Mouse (Mus musculus) liver, embryonic 14.5 days (tissue): Measurements from ENCODE around the gene Smarcb1. TPM values are rescaled to one million over a fixed set of nuclear protein-coding genes. Genes with fewer than 3 reads are reported as not detected.

Source experiments
- ATAC-seq: fragments of 200-750 bp; cut with Nextera tagmentation; 2 replicates; pipeline ENCODE4 v1.8.0; 2017; ENCODE audit warnings: moderate number of reproducible peaks, mild to moderate bottlenecking, moderate library complexity; ENCODE audit not compliant: insufficient read depth
- DNase-seq, 3 experiments: peaks; one replicate each; pipeline ENCODE4 v3.0.0-alpha.2; 2012 to 2013; ENCODE audit warnings: low read depth in 3 of 3, low spot score in 3 of 3
- H3K27ac ChIP-seq: fragments of 300-500 bp; sonication (generic); 2 replicates; pipeline ENCODE4 v1.5.1; 2014; ENCODE audit warnings: moderate library complexity, mild to moderate bottlenecking, control low read depth, inconsistent platforms
- H3K27me3 ChIP-seq: fragments of 300-500 bp; sonication (generic); 2 replicates; pipeline ENCODE4 v1.6.1; 2014; ENCODE audit warnings: mild to moderate bottlenecking, low read length, moderate library complexity; ENCODE audit not compliant: control insufficient read depth, insufficient read depth
- H3K36me3 ChIP-seq: fragments of 300-500 bp; sonication (generic); replicated peaks from 2 replicates; pipeline ENCODE4 v1.6.1; 2014; ENCODE audit warnings: low read depth; ENCODE audit not compliant: control insufficient read depth, insufficient read depth
- H3K4me1 ChIP-seq, 2 experiments: fragments of 200-500 bp in 1 of 2; fragments of 300-500 bp in 1 of 2; sonication (generic) in 1 of 2; replicated peaks; 2 replicates each; pipeline ENCODE4 v1.6.1; 2012 to 2014; ENCODE audit warnings: antibody characterized with exemption in 1 of 2, inconsistent platforms in 1 of 2, low read length in 1 of 2; ENCODE audit not compliant: control insufficient read depth in 2 of 2, insufficient read depth in 2 of 2
- H3K4me2 ChIP-seq: fragments of 300-500 bp; sonication (generic); 2 replicates; pipeline ENCODE4 v1.6.1; 2014; ENCODE audit warnings: low read depth, mild to moderate bottlenecking, control low read depth, moderate library complexity
- H3K4me3 ChIP-seq, 2 experiments: fragments of 200-500 bp in 1 of 2; fragments of 300-500 bp in 1 of 2; sonication (generic) in 1 of 2; 2 replicates each; pipeline ENCODE4 v1.5.1; 2012 to 2014; ENCODE audit warnings: low read depth in 2 of 2, low read length in 2 of 2, mild to moderate bottlenecking in 2 of 2, control low read depth in 1 of 2, inconsistent platforms in 1 of 2, moderate library complexity in 1 of 2; ENCODE audit not compliant: insufficient read depth in 1 of 2
- H3K9ac ChIP-seq: fragments of 300-500 bp; sonication (generic); replicated peaks from 2 replicates; pipeline ENCODE4 v1.6.1; 2014; ENCODE audit warnings: mild to moderate bottlenecking, control low read depth, moderate library complexity
- H3K9me3 ChIP-seq: fragments of 300-500 bp; sonication (generic); 2 replicates; pipeline ENCODE4 v1.6.1; 2016; ENCODE audit warnings: low read length, mixed read lengths; ENCODE audit not compliant: control insufficient read depth
- CTCF ChIP-seq: IDR thresholded peaks from 2 replicates; pipeline ENCODE4 v1.5.1; 2016; ENCODE audit warnings: antibody characterized with exemption, low read depth, control low read depth
- EP300 ChIP-seq: IDR thresholded peaks from 2 replicates; pipeline ENCODE4 v1.6.1; 2016; ENCODE audit warnings: antibody characterized with exemption, low read depth
- WGBS: fragments of 180-500 bp; shearing (Covaris S2); extraction: QIAGEN DNeasy Blood & Tissue Kit; methylation state at CpG from one replicate; pipeline ENCODE4 v1.1.7; 2014; ENCODE audit not compliant: insufficient replicate concordance; 5-methylcytosine and 5-hydroxymethylcytosine counted together
- polyA plus RNA-seq, 2 experiments: library from polyadenylated mRNA; depleted of rRNA in 1 of 2; stranded (reverse) in 1 of 2; unstranded in 1 of 2; fragments of >200 nt; fragmentation: Nextera tagmentation in 1 of 2; extraction: Ambion mirVana in 1 of 2; gene quantifications; 2 replicates each; pipeline versions ENCODE4 v1.2.1 to v1.2.3; 2012 to 2014

The Smarcb1 gene
- polyA plus RNA-seq, 2 experiments = 28.5 to 47.7 TPM

DNA sequence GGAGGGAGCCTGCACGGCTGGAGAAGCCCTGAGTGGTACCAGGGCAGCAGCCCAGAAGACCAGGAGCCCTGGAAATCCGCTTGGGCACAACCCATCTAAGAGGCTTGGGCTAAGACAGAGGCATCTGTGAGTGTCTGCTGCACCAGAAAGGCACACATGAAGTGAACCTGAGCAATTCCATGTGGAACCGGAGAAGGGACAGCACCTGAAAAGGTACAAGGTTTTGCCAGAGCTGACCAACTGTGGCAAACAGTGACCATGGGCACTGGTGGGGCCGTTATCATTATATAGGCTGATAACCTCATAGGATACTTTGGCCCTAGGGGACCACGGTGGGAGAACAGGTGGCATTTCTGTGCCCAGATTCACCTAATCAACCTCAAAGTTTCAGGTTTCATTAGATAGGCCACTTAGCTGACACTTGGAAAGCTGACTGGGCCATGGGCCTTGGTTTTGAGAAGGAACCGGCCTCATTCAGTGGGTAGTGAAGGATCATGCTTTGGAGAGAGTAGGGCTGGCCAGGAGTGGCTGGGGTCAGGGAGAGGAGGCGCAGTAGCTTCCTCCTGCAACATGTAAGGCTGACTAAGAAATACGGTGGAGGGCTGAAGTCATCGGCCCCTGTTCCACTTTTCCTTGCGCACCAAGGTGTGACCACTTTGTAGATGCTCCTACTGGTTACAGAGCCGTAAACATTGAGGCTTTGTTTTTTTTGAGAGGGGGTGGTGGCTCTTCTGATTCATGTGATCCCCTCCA is 65.1 kb downstream of the Smarcb1 start:
- H3K4me3 ChIP-seq = no peak overlapping the region
- H3K27ac ChIP-seq = no peak overlapping the region
- 0 out of 2 replicates have a peak, but pooled peaks cover 4% of the 10 kb centered on the region for H3K36me3 ChIP-seq
- H3K9ac ChIP-seq = no peak overlapping the region
- no peaks in the 10 kb centered on the region for H3K27me3 ChIP-seq
- H3K9me3 ChIP-seq = no peaks in the 10 kb centered on the region
- H3K4me1 ChIP-seq = peaks cover 3 to 17% of the 10 kb centered on the region in 2 experiments; a peak in 3 of 4 replicates
- no peak overlapping the region for H3K4me2 ChIP-seq
- ATAC-seq = no peak
- 70% methylated on average over 11 of the region's 11 CpGs for WGBS
- TF ChIP-seq CTCF (no peak), EP300 (no peak)
- no peak for DNase-seq

DNA sequence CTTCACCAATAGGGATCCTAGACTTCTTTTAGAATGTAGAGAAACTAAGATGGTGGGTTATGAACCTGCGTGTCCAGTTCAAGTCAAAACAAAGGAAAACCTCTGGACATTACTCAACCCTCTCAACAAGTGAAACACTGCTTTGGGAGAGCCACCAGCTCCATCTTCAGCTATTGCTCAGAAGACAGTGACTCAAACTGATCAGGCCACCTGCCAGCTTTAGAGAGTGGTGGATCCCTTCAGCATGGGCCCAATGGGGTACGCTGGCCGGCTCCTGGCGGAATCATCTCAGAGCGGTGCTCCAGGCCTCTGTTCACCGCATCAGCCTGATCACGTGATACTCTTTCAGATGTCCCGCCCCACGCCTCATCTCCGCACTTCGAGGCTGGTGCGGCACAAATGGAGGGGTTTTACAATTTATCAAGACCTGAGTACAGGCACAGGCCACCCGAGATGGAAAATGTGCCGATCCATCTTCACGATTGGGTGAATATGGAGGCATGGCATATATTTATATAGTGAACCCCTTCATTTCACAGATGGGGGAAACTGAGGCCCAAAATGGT is 65.9 kb downstream of the Smarcb1 start:
- no peak overlapping the region for H3K27ac ChIP-seq
- TF ChIP-seq CTCF = no peak
- TF ChIP-seq EP300 = no peak
- peaks cover 3 to 13% of the 10 kb centered on the region in 2 experiments; a peak in 3 of 4 replicates for H3K4me1 ChIP-seq

GRCm38 (mm10) chr10:75854791-75855190 is 66.6 kb downstream of the Smarcb1 start:
- Histone ChIP-seq H3K36me3 (0 out of 2 replicates have a peak, but pooled peaks cover 4% of the 10 kb centered on the region), H3K4me2 (no peak overlapping the region), H3K4me1 (peaks cover 0 to 10% of the 10 kb centered on the region in 2 experiments; a peak in 2 of 4 replicates), H3K27me3 (no peaks in the 10 kb centered on the region), H3K27ac (no peak overlapping the region), H3K9me3 (no peaks in the 10 kb centered on the region), H3K9ac (no peak overlapping the region), H3K4me3 (no peak overlapping the region)
- WGBS = 74% methylated on average over 6 of the region's 6 CpGs
- no peak for ATAC-seq
- no peak for DNase-seq
- TF ChIP-seq EP300 (no peak), CTCF (no peak)

More for the DNA sequence above, 65.9 kb downstream of the Smarcb1 start:
- Histone ChIP-seq H3K27me3 (no peaks in the 10 kb centered on the region), H3K4me3 (no peak overlapping the region), H3K36me3 (0 out of 2 replicates have a peak, but pooled peaks cover 4% of the 10 kb centered on the region), H3K4me2 (no peak overlapping the region), H3K9ac (no peak overlapping the region), H3K9me3 (no peaks in the 10 kb centered on the region)
- ATAC-seq = no peak
- DNase-seq = no peak
- 83% methylated on average over 15 of the region's 15 CpGs for WGBS

DNA sequence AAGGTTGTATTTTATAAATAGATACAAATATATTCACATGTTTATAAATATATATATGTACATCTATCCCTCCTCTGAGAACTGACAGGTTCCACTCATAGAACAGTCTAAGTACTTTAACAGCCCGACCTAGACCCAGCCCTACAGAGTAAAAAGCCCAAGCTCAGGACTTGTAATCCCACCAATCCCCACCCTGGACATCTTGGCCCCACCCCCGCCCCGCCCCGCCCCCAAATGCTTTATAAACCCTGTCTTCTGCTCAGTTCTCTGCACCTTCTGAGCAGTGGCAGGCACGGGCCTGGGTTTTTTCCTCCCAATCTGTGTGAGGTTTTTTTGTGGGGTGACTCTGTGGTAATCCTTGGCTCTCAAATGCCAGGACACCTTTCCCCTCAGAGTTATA is 67.3 kb downstream of the Smarcb1 start:
- Histone ChIP-seq H3K9me3 (no peaks in the 10 kb centered on the region), H3K4me3 (no peak overlapping the region), H3K9ac (no peak overlapping the region), H3K27me3 (no peaks in the 10 kb centered on the region), H3K36me3 (0 out of 2 replicates have a peak, but pooled peaks cover 4% of the 10 kb centered on the region), H3K4me1 (peaks cover 0 to 9% of the 10 kb centered on the region in 2 experiments; a peak in 2 of 4 replicates), H3K4me2 (no peak overlapping the region), H3K27ac (no peak overlapping the region)
- DNase-seq (no peak), ATAC-seq (peak; percentile 5; the same call in 1 of the 2 replicates)
- no peak for TF ChIP-seq CTCF
- no peak for TF ChIP-seq EP300
- WGBS = 43% methylated on average over 5 of the region's 5 CpGs

DNA sequence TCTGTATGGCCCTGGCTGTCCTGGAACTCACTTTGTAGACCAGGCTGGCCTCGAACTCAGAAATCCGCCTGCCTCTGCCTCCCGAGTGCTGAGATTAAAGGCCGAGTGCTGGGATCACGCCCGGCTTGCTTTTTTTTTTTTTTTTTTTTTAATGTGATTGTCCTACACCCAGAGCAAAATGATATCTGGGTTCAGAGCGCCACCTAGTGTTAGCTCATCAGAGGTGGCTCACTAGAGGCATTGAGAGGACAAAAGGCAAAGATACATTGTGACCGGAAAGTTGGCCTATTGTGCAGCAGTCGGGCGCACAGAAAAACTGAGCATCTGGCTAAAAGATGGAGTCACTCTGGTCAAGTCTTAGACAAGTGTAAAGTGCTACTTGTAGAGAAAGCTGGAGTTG is 68.0 kb downstream of the Smarcb1 start:
- H3K9ac ChIP-seq = no peak overlapping the region
- no peaks in the 10 kb centered on the region for H3K27me3 ChIP-seq
- H3K4me3 ChIP-seq = no peak overlapping the region
- H3K4me1 ChIP-seq = peaks cover 0 to 4% of the 10 kb centered on the region in 2 experiments; a peak in 1 of 4 replicates
- WGBS = 16% methylated on average over 10 of the region's 10 CpGs
- ATAC-seq (peak; percentile 62; the same call in 1 of the 2 replicates), DNase-seq (peak; percentile 68 to 72 (median 70))
- H3K36me3 ChIP-seq = 0 out of 2 replicates have a peak, but pooled peaks cover 4% of the 10 kb centered on the region
- H3K27ac ChIP-seq = no peak overlapping the region
- no peak overlapping the region for H3K4me2 ChIP-seq
- no peaks in the 10 kb centered on the region for H3K9me3 ChIP-seq
- no peak for TF ChIP-seq EP300
- peak; percentile 85 for TF ChIP-seq CTCF
